In the genomic region with DNA sequence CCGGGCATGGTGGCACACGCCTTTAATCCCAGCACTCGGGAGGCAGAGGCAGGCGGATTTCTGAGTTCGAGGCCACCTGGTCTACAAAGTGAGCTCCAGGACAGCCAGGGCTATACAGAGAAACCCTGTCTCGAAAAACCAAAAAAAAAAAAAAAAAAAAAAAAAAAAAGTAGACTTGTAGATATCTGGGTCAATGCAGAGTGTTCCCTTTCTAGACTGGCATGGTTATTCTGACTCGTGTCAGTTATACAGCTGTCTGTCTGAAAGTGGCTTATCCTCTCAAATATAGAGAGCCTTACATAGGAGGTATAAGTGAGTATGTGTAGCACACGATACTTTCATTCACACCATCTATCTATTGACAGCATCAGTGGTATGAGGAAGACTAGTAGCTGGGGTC, we compare ENCODE assay signal across 4 mouse cellular contexts. TPM values are rescaled to one million over a fixed set of nuclear protein-coding genes. Genes with fewer than 3 reads are reported as not detected.
"Had no signal": no experiment of that assay in that cellular context is flagged by ENCODE, and none has a peak within 500 bp of the region (broad histone marks: within the 10 kb centered on the region; RNA-seq: fewer than 3 reads in every experiment).

No protein-coding gene starts in this region.

RNA-seq across cellular contexts. Expression of a gene that starts 49.6 kb away (rescaled TPM):
- total RNA-seq: megakaryocyte progenitor cell, adult 5-6 weeks; megakaryocyte-erythroid progenitor cell, adult 5-6 weeks; monocyte, adult 5-6 weeks; neutrophil, adult 5-6 weeks had no signal
